Mouse (Mus musculus): Measurements from ENCODE around the gene Cbr4. TPM values are rescaled to one million over a fixed set of nuclear protein-coding genes. Genes with fewer than 3 reads are reported as not detected.

Gene Cbr4
- polyA plus RNA-seq, 2 experiments: 17.4 to 32.3 TPM

GRCm38 (mm10) chr8:61555343-61555742, 67.8 kb downstream of the Cbr4 start:
- ATAC-seq (ENCODE audit: low FRiP score, low read depth): no peak
- WGBS: 66% methylated on average over 6 of the region's 6 CpGs
- no peak overlapping the region for H3K9ac ChIP-seq (ENCODE audit: low read depth, low read length, severe bottlenecking)

DNA sequence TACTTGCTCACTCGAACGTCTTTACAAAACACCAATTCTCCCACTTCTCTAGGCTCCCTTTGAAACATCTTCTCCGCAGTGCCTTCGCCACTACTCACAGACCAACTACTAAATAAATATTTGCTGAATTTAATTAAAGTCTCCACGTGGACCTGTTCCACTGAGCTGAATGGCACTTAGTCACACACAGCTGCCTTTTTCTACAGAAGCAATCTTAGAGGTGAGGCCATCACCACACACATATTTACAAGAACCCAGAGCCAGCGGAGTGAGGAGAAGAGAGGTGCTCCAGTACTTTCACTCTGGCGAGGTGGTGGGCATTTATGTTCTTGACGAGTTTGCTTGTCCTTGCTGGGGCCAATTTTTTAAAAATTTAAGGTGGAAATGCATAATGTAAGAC, 68.7 kb downstream of the Cbr4 start:
- no peak overlapping the region for H3K9ac ChIP-seq (ENCODE audit: low read depth, low read length, severe bottlenecking)
- no peak for TF ChIP-seq POLR2A (IDR thresholded peaks at IDR 0.05; ENCODE audit: borderline replicate concordance, extremely low read depth, insufficient read depth, insufficient read length)
- no peak overlapping the region for H3K4me3 ChIP-seq (replicated peaks; ENCODE audit: low read length)
- no peaks in the 10 kb centered on the region for H3K9me3 ChIP-seq (ENCODE audit: control insufficient read depth, low read length)
- ATAC-seq (ENCODE audit: low FRiP score, low read depth) (no peak), DNase-seq (ENCODE audit: low spot score) (no peak)
- H3K4me1 ChIP-seq (ENCODE audit: control insufficient read depth, insufficient read depth, low read length): peaks cover 25% of the 10 kb centered on the region
- no peak overlapping the region for H3K27ac ChIP-seq (replicated peaks; ENCODE audit: low read depth, low read length)
- H3K27me3 ChIP-seq (ENCODE audit: control insufficient read depth, insufficient read depth, low read length): no peaks in the 10 kb centered on the region
- WGBS: 66% methylated on average over 8 of the region's 8 CpGs
- H3K36me3 ChIP-seq (ENCODE audit: control insufficient read depth, insufficient read depth, low read length): no peaks in the 10 kb centered on the region
- no peak overlapping the region for H3K4me2 ChIP-seq (replicated peaks; ENCODE audit: low read depth, low read length, severe bottlenecking)

More at GRCm38 (mm10) chr8:61555343-61555742, 67.8 kb downstream of the Cbr4 start:
- Histone ChIP-seq H3K27me3 (ENCODE audit: control insufficient read depth, insufficient read depth, low read length) (no peaks in the 10 kb centered on the region), H3K27ac (replicated peaks; ENCODE audit: low read depth, low read length) (no peak overlapping the region), H3K9me3 (ENCODE audit: control insufficient read depth, low read length) (no peaks in the 10 kb centered on the region), H3K4me2 (replicated peaks; ENCODE audit: low read depth, low read length, severe bottlenecking) (no peak overlapping the region), H3K4me3 (replicated peaks; ENCODE audit: low read length) (no peak overlapping the region), H3K36me3 (ENCODE audit: control insufficient read depth, insufficient read depth, low read length) (peaks cover 2% of the 10 kb centered on the region), H3K4me1 (ENCODE audit: control insufficient read depth, insufficient read depth, low read length) (peaks cover 20% of the 10 kb centered on the region)
- no peak for TF ChIP-seq POLR2A (IDR thresholded peaks at IDR 0.05; ENCODE audit: borderline replicate concordance, extremely low read depth, insufficient read depth, insufficient read length)
- DNase-seq (ENCODE audit: low spot score): no peak

All from limb, embryonic 14.5 days (tissue).